Mouse (Mus musculus) myocyte (in vitro differentiated cells): ENCODE measurements around the gene Rnls. TPM values are rescaled to one million over a fixed set of nuclear protein-coding genes. Genes with fewer than 3 reads are reported as not detected.
"Not testable (repeated sequence)": the region's sequence is repeated elsewhere in the genome, so short reads cannot be mapped to it uniquely, and the experiment has no call there.

ENCODE experiments used
- H3K27me3 ChIP-seq: one replicate; pipeline ENCODE4 v1.6.1; 2011; ENCODE audit not compliant: control insufficient read depth, insufficient read depth, insufficient read length
- H3K36me3 ChIP-seq: one replicate; pipeline ENCODE4 v1.6.1; 2011; ENCODE audit not compliant: control insufficient read depth, insufficient read depth
- H3K4me2 ChIP-seq: one replicate; pipeline ENCODE4 v1.6.1; 2011; ENCODE audit warnings: low read depth, control low read depth
- H3K4me3 ChIP-seq: one replicate; pipeline ENCODE4 v1.5.1; 2011; ENCODE audit warnings: mild to moderate bottlenecking, control low read depth, moderate library complexity
- H3K79me2 ChIP-seq: one replicate; pipeline ENCODE4 v1.6.1; 2011; ENCODE audit not compliant: control insufficient read depth, insufficient read depth
- H3ac ChIP-seq: one replicate; pipeline ENCODE4 v1.6.1; 2011; ENCODE audit not compliant: control insufficient read depth, insufficient read length
- CEBPB ChIP-seq: IDR thresholded peaks from 2 replicates; pipeline ENCODE4 v1.6.1; 2011; ENCODE audit warnings: mild to moderate bottlenecking, moderate library complexity; ENCODE audit not compliant: poor library complexity, insufficient read depth, severe bottlenecking
- E2F4 ChIP-seq: IDR thresholded peaks from one replicate; pipeline ENCODE4 v1.6.1; 2011; ENCODE audit warnings: mild to moderate bottlenecking, control low read depth, moderate library complexity; ENCODE audit not compliant: insufficient read depth
- MAX ChIP-seq: IDR thresholded peaks from one replicate; pipeline ENCODE4 v1.6.1; 2011; ENCODE audit warnings: low read depth, mild to moderate bottlenecking, control low read depth
- MYOD1 ChIP-seq, 3 experiments: IDR thresholded peaks; one replicate each; pipeline ENCODE4 v1.6.1; 2011; ENCODE audit warnings: control low read depth in 2 of 3, low read depth in 2 of 3, mild to moderate bottlenecking in 2 of 3, moderate library complexity in 1 of 3; ENCODE audit not compliant: insufficient read length in 2 of 3, control insufficient read depth in 1 of 3
- MYOG ChIP-seq, 3 experiments: IDR thresholded peaks; one replicate each; pipeline ENCODE4 v1.6.1; 2011; ENCODE audit warnings: control low read depth in 2 of 3, low read depth in 2 of 3, mild to moderate bottlenecking in 2 of 3; ENCODE audit not compliant: insufficient read length in 2 of 3, control insufficient read depth in 1 of 3, insufficient read depth in 1 of 3
- POLR2A ChIP-seq: IDR thresholded peaks from one replicate; pipeline ENCODE4 v1.6.1; 2011; ENCODE audit warnings: low read depth, mild to moderate bottlenecking, control low read depth, moderate library complexity; ENCODE audit not compliant: insufficient read length
- POLR2AphosphoS2 ChIP-seq: IDR thresholded peaks from one replicate; pipeline ENCODE4 v1.6.1; 2011; ENCODE audit warnings: low read depth, control low read depth; ENCODE audit not compliant: insufficient read length
- REST ChIP-seq: IDR thresholded peaks from one replicate; pipeline ENCODE4 v1.6.1; 2011; ENCODE audit warnings: mild to moderate bottlenecking, control low read depth, moderate library complexity; ENCODE audit not compliant: insufficient read depth, insufficient read length
- SRF ChIP-seq: IDR thresholded peaks from one replicate; pipeline ENCODE4 v1.6.1; 2011; ENCODE audit warnings: low read depth; ENCODE audit not compliant: control insufficient read depth, insufficient read length
- TCF12 ChIP-seq: IDR thresholded peaks from one replicate; pipeline ENCODE4 v1.6.1; 2011; ENCODE audit warnings: mild to moderate bottlenecking, control low read depth; ENCODE audit not compliant: poor library complexity, insufficient read depth, severe bottlenecking
- TCF3 ChIP-seq: IDR thresholded peaks from one replicate; pipeline ENCODE4 v1.6.1; 2011; ENCODE audit warnings: low read depth, control low read depth; ENCODE audit not compliant: insufficient read length
- USF1 ChIP-seq: IDR thresholded peaks from one replicate; pipeline ENCODE4 v1.6.1; 2011; ENCODE audit warnings: low read depth, mild to moderate bottlenecking, control low read depth, moderate library complexity
- polyA plus RNA-seq: library from polyadenylated mRNA; unstranded; fragments of >200 nt; fragmentation: generic; extraction: Trizol; gene quantifications from one replicate; pipeline ENCODE4 v1.2.1, GENCODE M21; 2012; ENCODE audit warnings: missing spikeins

Rnls gene
- 2.0 TPM for polyA plus RNA-seq

DNA sequence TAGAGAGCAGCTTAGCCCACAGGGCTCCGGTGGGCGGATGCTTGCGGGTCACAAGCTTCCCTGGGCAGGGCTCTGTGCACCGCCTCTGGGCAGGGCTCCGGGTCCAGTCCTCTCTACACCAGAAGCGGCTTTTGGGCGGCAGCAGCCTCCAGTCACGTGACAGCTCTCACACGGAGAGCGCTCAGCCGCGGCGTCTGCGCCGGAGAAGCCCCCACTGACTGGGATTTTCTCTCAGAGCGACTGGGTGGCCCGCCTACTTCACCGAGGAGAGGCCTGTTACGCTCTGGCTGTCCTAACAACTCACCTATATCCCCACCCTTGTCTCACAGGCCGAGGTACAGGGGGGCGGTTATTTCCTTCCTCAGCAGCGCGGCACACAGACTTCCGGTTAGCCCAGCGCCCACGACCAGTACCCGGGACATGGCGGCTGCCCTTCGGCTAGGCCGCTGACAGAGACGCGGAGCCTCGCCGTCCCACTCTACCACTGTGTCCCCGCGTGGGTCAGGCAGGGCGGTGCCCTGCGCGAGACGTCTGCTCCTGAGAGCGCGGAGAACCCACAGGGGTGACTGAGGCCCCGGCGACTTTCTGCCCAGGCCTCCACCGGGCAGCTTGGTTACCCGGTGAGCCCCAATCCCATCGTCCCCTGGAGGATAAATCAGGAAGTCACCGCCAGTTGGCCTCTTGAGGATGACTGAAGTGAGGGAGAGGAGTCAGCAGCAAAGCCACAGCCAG is at the start of gene Rnls:
Gene Rnls (minus strand): TSS at position 645 of the 732 bp plus-strand sequence.
- no peaks in the 10 kb centered on the region for H3K27me3 ChIP-seq
- H3K4me3 ChIP-seq = peak within 1 kb of the TSS; percentile 34
- H3K36me3 ChIP-seq = no peaks in the 10 kb centered on the region
- TF ChIP-seq USF1 (peak; percentile 89), E2F4 (no peak), POLR2A (peak; percentile 58), MAX (no peak), SRF (no peak), MYOG (IDR thresholded peaks at IDR 0.05; ENCODE audit: control insufficient read depth in 1 of 3, insufficient read depth in 1 of 3, insufficient read length in 2 of 3, low read depth in 2 of 3) (no peak), TCF12 (no peak), CEBPB (no peak), MYOD1 (IDR thresholded peaks at IDR 0.05; ENCODE audit: control insufficient read depth in 1 of 3, insufficient read length in 2 of 3, low read depth in 2 of 3) (no peak), TCF3 (no peak), REST (no peak), POLR2AphosphoS2 (peak; percentile 56)
- H3ac ChIP-seq = no peak within 1 kb of the TSS
- H3K4me2 ChIP-seq = peak within 1 kb of the TSS; percentile 69
- H3K79me2 ChIP-seq = no peaks in the 10 kb centered on the region

DNA sequence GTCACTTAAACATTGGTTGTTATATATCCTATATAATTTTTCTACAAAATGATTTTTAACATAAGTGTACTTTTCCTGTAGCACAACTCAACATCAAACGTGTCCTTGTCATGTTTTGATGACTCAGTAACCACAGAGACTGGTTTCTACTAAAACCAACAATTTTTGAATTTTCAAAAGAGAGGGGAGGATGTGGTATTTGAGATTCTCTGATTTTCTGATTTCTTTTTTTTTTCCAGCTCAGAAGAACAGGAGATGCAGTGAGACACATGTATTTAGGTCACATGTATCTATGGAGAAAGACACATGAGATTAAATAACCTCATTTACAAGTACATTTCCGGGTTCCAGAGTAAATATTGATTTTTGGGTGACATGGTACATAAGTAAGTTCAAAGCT is 37.4 kb upstream of the Rnls start:
- no peak for TF ChIP-seq CEBPB
- no peak for TF ChIP-seq TCF12
- no peak for TF ChIP-seq POLR2AphosphoS2
- TF ChIP-seq TCF3 = no peak
- no peak for TF ChIP-seq SRF
- no peak for TF ChIP-seq POLR2A
- no peak for TF ChIP-seq E2F4
- TF ChIP-seq USF1 = no peak
- no peak for TF ChIP-seq REST
- TF ChIP-seq MYOG (IDR thresholded peaks at IDR 0.05; ENCODE audit: control insufficient read depth in 1 of 3, insufficient read depth in 1 of 3, insufficient read length in 2 of 3, low read depth in 2 of 3) = no peak
- no peak for TF ChIP-seq MYOD1 (IDR thresholded peaks at IDR 0.05; ENCODE audit: control insufficient read depth in 1 of 3, insufficient read length in 2 of 3, low read depth in 2 of 3)
- no peak for TF ChIP-seq MAX
- H3K4me2 ChIP-seq = no peak overlapping the region
- no peaks in the 10 kb centered on the region for H3K36me3 ChIP-seq
- no peak overlapping the region for H3K4me3 ChIP-seq
- no peaks in the 10 kb centered on the region for H3K79me2 ChIP-seq
- H3ac ChIP-seq = no peak overlapping the region
- no peaks in the 10 kb centered on the region for H3K27me3 ChIP-seq

DNA sequence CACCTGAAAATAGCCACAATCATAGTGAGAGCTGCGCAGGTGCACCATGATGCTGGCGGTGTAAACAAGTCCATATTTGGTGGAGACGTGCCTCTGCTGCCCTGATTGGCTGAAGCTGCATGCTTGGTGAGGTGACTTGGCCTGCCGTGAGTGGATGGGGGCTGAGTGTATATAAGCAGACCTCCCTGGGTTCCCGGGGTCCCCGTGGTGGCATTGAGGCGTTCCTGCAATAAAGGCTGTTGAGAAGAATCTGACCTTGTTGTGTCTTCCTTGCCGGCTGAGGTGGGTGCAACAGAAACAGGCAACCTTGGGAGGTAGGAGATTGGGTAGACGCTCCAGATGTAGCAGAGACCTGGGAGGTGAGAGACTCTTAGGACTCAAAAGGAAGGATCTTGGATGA is 27.3 kb upstream of the Rnls start:
- not testable (repeated sequence) for H3K4me3 ChIP-seq

DNA sequence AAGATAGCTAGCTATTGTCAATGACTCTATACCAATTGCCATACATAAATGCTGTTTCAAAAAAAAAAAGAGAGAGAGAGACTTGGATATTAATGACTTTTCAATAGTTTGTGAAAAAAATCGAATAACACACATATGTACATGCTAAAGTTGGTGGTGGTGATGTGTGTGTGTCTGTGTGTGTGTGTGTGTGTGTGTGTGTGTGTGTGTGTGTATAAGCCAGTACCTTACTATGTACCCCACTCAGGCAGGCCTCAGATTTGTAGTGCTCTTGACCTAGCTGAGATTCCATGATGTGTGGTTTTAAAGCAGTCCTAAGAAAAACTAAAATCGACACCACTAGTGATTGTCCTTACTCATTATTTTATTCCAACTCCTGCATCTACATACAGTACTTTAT is 11.3 kb downstream of the Rnls start:
- Histone ChIP-seq H3K4me2 (no peak overlapping the region), H3K27me3 (no peaks in the 10 kb centered on the region), H3ac (no peak overlapping the region), H3K4me3 (no peak overlapping the region), H3K79me2 (no peaks in the 10 kb centered on the region), H3K36me3 (no peaks in the 10 kb centered on the region)
- no peak for TF ChIP-seq SRF
- no peak for TF ChIP-seq USF1
- no peak for TF ChIP-seq POLR2A
- TF ChIP-seq TCF12 = no peak
- TF ChIP-seq TCF3 = no peak
- TF ChIP-seq E2F4 = no peak
- no peak for TF ChIP-seq MYOD1 (IDR thresholded peaks at IDR 0.05; ENCODE audit: control insufficient read depth in 1 of 3, insufficient read length in 2 of 3, low read depth in 2 of 3)
- TF ChIP-seq REST = no peak
- no peak for TF ChIP-seq MAX
- no peak for TF ChIP-seq CEBPB
- TF ChIP-seq POLR2AphosphoS2 = no peak
- TF ChIP-seq MYOG (IDR thresholded peaks at IDR 0.05; ENCODE audit: control insufficient read depth in 1 of 3, insufficient read depth in 1 of 3, insufficient read length in 2 of 3, low read depth in 2 of 3) = no peak

More for the DNA sequence above, 27.3 kb upstream of the Rnls start:
- not testable (repeated sequence) for H3K27me3 ChIP-seq, H3K4me2 ChIP-seq, H3K36me3 ChIP-seq, H3K79me2 ChIP-seq, H3ac ChIP-seq

DNA sequence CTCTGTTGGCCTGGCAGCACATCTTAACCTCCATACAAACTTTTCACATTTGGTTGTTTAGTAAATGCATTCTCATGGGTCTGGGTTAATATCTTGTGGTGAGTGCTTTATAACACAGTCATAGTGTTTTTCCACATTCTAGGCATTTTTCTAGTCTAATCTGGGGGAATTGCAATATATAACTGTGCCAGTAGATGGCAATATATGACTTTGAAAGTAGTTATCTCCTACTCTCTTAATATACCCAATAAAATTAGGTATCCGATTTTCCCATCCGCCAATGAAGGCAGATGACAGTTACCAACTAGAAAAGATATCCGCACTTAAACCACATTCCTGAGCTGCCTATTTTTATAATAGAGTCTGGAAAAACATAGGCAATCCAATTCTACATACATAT is 11.7 kb downstream of the Rnls start:
- Histone ChIP-seq H3ac (no peak overlapping the region), H3K27me3 (no peaks in the 10 kb centered on the region), H3K36me3 (no peaks in the 10 kb centered on the region), H3K4me2 (no peak overlapping the region), H3K4me3 (no peak overlapping the region), H3K79me2 (no peaks in the 10 kb centered on the region)
- no peak for TF ChIP-seq MYOG (IDR thresholded peaks at IDR 0.05; ENCODE audit: control insufficient read depth in 1 of 3, insufficient read depth in 1 of 3, insufficient read length in 2 of 3, low read depth in 2 of 3)
- TF ChIP-seq REST = no peak
- no peak for TF ChIP-seq TCF12
- TF ChIP-seq MYOD1 (IDR thresholded peaks at IDR 0.05; ENCODE audit: control insufficient read depth in 1 of 3, insufficient read length in 2 of 3, low read depth in 2 of 3) = no peak
- TF ChIP-seq POLR2A = no peak
- TF ChIP-seq SRF = no peak
- TF ChIP-seq E2F4 = no peak
- no peak for TF ChIP-seq POLR2AphosphoS2
- no peak for TF ChIP-seq MAX
- no peak for TF ChIP-seq TCF3
- no peak for TF ChIP-seq USF1
- TF ChIP-seq CEBPB = no peak
